Comparison of ENCODE assay signal across 20 mouse cellular contexts in the genomic region with DNA sequence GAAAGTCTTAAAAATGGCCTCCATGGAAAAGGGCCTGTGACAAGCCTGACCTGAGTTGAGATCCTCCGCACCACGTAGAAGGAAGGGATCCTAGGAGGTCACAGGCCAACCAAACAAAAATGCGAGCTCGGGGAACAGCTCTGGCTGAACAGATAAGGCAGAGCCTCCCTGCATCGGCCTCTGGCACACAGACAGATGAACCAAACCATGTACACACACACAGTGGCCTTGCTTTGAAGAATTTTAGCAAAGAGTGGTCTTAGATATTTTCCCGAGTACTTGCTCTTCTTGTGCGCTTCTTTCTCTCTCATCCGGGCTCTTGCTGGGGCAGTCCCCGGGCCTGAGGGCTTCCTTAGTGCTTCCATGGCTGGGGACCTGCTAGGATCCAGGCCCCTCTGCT. TPM values are rescaled to one million over a fixed set of nuclear protein-coding genes. Genes with fewer than 3 reads are reported as not detected.
DNase-seq lines count a peak whose midpoint lies in the region; ATAC-seq and TF ChIP-seq lines count a peak whose summit lies in the region.
"Had no signal": no experiment of that assay in that cellular context is flagged by ENCODE, and none has a peak within 500 bp of the region (broad histone marks: within the 10 kb centered on the region; RNA-seq: fewer than 3 reads in every experiment).

No protein-coding gene starts in this region.

- TF ChIP-seq POLR2A in kidney, adult 2 months (IDR thresholded peaks at IDR 0.05; ENCODE audit: low read depth, low read length): no peak

- ATAC-seq in liver, embryonic 11.5 days (replicated peaks; ENCODE audit: low FRiP score): peak; percentile 59
- ATAC-seq: forebrain, embryonic 15.5 days; inflammation-experienced regulatory T-cells, adult 6 months; midbrain, embryonic 16.5 days had no signal

- WGBS in kidney, adult 2 months: 75% methylated on average over 9 of the region's 9 CpGs
- WGBS in liver, embryonic 11.5 days: 36% methylated on average over 9 of the region's 9 CpGs

- no peak overlapping the region for H3K4me3 ChIP-seq in kidney, adult 2 months (ENCODE audit: insufficient read depth, low read depth, low read length)
- no peak overlapping the region for H3K4me3 ChIP-seq in liver, embryonic 11.5 days (ENCODE audit: low read depth, low read length)
- H3K4me3 ChIP-seq: forebrain, embryonic 15.5 days; limb, embryonic 13.5 days; neural tube, embryonic 13.5 days had no signal

- no peaks in the 10 kb centered on the region for H3K27me3 ChIP-seq in kidney, adult 2 months (replicated peaks; ENCODE audit: control insufficient read depth, insufficient read depth, low read length)
- no peaks in the 10 kb centered on the region for H3K27me3 ChIP-seq in liver, embryonic 11.5 days (replicated peaks; ENCODE audit: control insufficient read depth, insufficient read depth, low read length)
- H3K27me3 ChIP-seq: forebrain, embryonic 15.5 days; limb, embryonic 13.5 days; neural tube, embryonic 13.5 days had no signal

- peak overlapping the region; percentile 7; the same call in 1 of the 2 replicates for H3K27ac ChIP-seq in kidney, adult 2 months (ENCODE audit: insufficient read depth, low read depth, low read length)
- H3K27ac ChIP-seq in liver, embryonic 11.5 days (ENCODE audit: low read depth, low read length): peak overlapping the region; percentile 99
- H3K27ac ChIP-seq: forebrain, embryonic 15.5 days; limb, embryonic 13.5 days; neural tube, embryonic 13.5 days had no signal

- peak overlapping the region; percentile 45 for H3K4me2 ChIP-seq in liver, embryonic 11.5 days
- H3K4me2 ChIP-seq: forebrain, embryonic 15.5 days; limb, embryonic 13.5 days; neural tube, embryonic 13.5 days had no signal

- DNase-seq in kidney, adult 2 months: no peak
- DNase-seq in kidney, postnatal 4 days: no peak
- DNase-seq in c-Kit-negative CD71-positive TER-119-positive erythroid progenitor cells, embryonic 14.5 days (ENCODE audit: low read depth, low spot score): peak; percentile 78
- DNase-seq in liver, embryonic 11.5 days (ENCODE audit: low spot score): peak; percentile 46
- DNase-seq in spleen, postnatal 14 days (ENCODE audit: low spot score in 2 of 2): peak; percentile 43 to 47
- DNase-seq in left cerebral cortex, adult 18-20 months (ENCODE audit: low spot score in 2 of 2): no peak
- DNase-seq in thymus, postnatal 0 days (ENCODE audit: low spot score): no peak
- no peak for DNase-seq in kidney, postnatal 36 days
- DNase-seq: adrenal gland, postnatal 10 days; cerebellum, adult 8-10 months; gastrocnemius, postnatal 14 days; heart, postnatal 14 days; layer of hippocampus, postnatal 36 days; lung, postnatal 36 days had no signal

- no peak for TF ChIP-seq CTCF in kidney, adult 2 months (conservative IDR thresholded peaks at IDR 0.05; ENCODE audit: insufficient read depth, insufficient read length, low read depth, low read length)

- no peaks in the 10 kb centered on the region for H3K9me3 ChIP-seq in liver, embryonic 11.5 days (ENCODE audit: control insufficient read depth, low read length)
- H3K9me3 ChIP-seq: forebrain, embryonic 15.5 days; limb, embryonic 13.5 days; neural tube, embryonic 13.5 days had no signal

- H3K9ac ChIP-seq in liver, embryonic 11.5 days (ENCODE audit: low read depth, low read length): peak overlapping the region; percentile 37; the same call in 1 of the 2 replicates
- H3K9ac ChIP-seq: forebrain, embryonic 15.5 days; limb, embryonic 13.5 days; neural tube, embryonic 13.5 days had no signal

- H3K4me1 ChIP-seq in kidney, adult 2 months (ENCODE audit: control insufficient read depth, insufficient read depth, low read length): peaks cover 53% of the 10 kb centered on the region
- H3K4me1 ChIP-seq in liver, embryonic 11.5 days (replicated peaks; ENCODE audit: control insufficient read depth, insufficient read depth, low read length): peaks cover 55% of the 10 kb centered on the region
- H3K4me1 ChIP-seq: forebrain, embryonic 15.5 days; neural tube, embryonic 13.5 days had no signal

- no peaks in the 10 kb centered on the region for H3K36me3 ChIP-seq in kidney, adult 2 months (ENCODE audit: control insufficient read depth, insufficient read depth, low read length)
- H3K36me3 ChIP-seq in liver, embryonic 11.5 days (ENCODE audit: control insufficient read depth, insufficient read depth, low read length): peaks cover 8% of the 10 kb centered on the region; the same call in 1 of the 2 replicates

RNA-seq across cellular contexts. Expression of gene Ucp3, which starts 9.6 kb away (rescaled TPM):
- 4.0 and 5.0 TPM in 2 replicates for polyA plus RNA-seq in kidney, adult 2 months (2012; rRNA removed)
- polyA plus RNA-seq in liver, embryonic 11.5 days (2014; fragmentation: Nextera tagmentation; extraction: Ambion mirVana): not detected in 2 replicates
- 1 to 10 TPM; 2.0 to 3.6 TPM for total RNA-seq in left cerebral cortex, adult 18-20 months (2021)
- polyA plus RNA-seq in thymus, postnatal 0 days (2015; fragmentation: Nextera tagmentation; extraction: Ambion mirVana): 0.12 and 0.14 TPM in 2 replicates
- polyA plus RNA-seq: embryonic facial prominence, embryonic 11.5 days; forebrain, embryonic 15.5 days; midbrain, embryonic 16.5 days; neural tube, embryonic 13.5 days had no signal

RNA-seq across cellular contexts. Expression of gene Ucp2, which starts 29.9 kb away (rescaled TPM):
- 153 and 172 TPM in 2 replicates for polyA plus RNA-seq in kidney, adult 2 months (2012; rRNA removed)
- polyA plus RNA-seq in liver, embryonic 11.5 days (2014; fragmentation: Nextera tagmentation; extraction: Ambion mirVana): 487 and 491 TPM in 2 replicates
- 10 to 100 TPM; 45.3 to 77.9 TPM for total RNA-seq in left cerebral cortex, adult 18-20 months (2021)
- polyA plus RNA-seq in thymus, postnatal 0 days (2015; fragmentation: Nextera tagmentation; extraction: Ambion mirVana): 803 and 920 TPM in 2 replicates

RNA-seq across cellular contexts. Expression of gene Dnajb13, which starts 51.6 kb away (rescaled TPM):
- 0.36 and 0.58 TPM in 2 replicates for polyA plus RNA-seq in kidney, adult 2 months (2012; rRNA removed)
- polyA plus RNA-seq in liver, embryonic 11.5 days (2014; fragmentation: Nextera tagmentation; extraction: Ambion mirVana): 1.2 and 1.6 TPM in 2 replicates
- total RNA-seq in left cerebral cortex, adult 18-20 months (2021): under 1 TPM; 0.14 to 0.40 TPM
- 1.7 TPM in 2 replicates for polyA plus RNA-seq in thymus, postnatal 0 days (2015; fragmentation: Nextera tagmentation; extraction: Ambion mirVana)
- total RNA-seq: gastrocnemius, postnatal 14 days; heart, postnatal 14 days had no signal

Comparison
In these comparisons a context has a peak if more than half of its experiments do, and no peak if none do; other contexts are left out.
1. DNase-seq: peak in c-Kit-negative CD71-positive TER-119-positive erythroid progenitor cells, embryonic 14.5 days (single experiment), liver, embryonic 11.5 days (single experiment) and spleen, postnatal 14 days (2 of 2); none in kidney, adult 2 months (single experiment), kidney, postnatal 4 days (0 of 2), left cerebral cortex, adult 18-20 months (0 of 2), thymus, postnatal 0 days (single experiment) and kidney, postnatal 36 days (0 of 2).